Mouse (Mus musculus) MN1 (cell line): ENCODE measurements around the gene Fam20a.
A peak's percentile ranks its signal among the peaks of the same experiment; 100 is the strongest.

Experiments
- DNase-seq: peaks from one replicate; pipeline ENCODE4 v3.0.0-alpha.2; 2016; ENCODE audit warnings: low spot score

Fam20a gene

DNA sequence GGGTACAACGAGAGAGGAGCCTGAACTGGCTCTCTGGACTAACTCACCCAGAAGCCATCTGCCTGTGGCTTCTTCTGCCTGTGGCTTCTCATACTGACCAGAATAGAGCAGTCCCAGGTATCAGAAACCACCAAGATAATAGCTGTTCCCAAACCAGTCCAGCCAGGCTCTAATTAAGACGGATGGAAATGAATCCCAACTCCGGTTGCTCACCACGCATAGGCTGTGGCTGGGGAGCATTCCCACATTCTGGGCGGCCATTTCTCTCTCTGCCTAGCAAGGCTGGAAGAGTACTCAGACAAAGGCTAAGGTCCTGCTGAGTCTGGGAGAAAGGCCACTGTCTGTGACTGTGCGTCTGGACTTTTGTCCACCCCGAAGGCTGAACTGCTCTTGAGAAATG lies 5.1 kb downstream of the Fam20a start:
- DNase-seq, result no peak

DNA sequence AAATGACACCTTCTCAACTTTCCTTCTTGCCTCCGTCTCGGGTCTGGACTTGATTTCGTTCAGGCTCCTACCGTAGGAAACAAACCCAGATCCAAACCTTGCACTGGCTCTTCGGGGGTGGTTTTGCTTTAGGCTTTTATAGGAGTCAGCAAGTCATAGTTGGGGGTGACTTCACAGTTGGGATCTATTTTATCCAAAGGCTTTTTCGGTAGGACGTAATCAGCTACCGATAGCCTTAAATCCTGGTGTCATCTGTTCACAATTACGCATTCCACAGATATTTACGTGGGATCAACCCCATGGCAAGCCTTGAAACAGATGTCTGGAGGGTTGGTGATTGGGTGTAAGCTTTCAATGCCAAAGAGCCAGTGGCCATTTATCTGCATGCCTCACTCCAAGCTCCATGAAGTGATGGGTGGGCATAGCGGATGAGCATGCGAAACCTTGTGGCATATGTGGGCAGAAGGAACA lies 6.7 kb downstream of the Fam20a start:
- no peak for DNase-seq

DNA sequence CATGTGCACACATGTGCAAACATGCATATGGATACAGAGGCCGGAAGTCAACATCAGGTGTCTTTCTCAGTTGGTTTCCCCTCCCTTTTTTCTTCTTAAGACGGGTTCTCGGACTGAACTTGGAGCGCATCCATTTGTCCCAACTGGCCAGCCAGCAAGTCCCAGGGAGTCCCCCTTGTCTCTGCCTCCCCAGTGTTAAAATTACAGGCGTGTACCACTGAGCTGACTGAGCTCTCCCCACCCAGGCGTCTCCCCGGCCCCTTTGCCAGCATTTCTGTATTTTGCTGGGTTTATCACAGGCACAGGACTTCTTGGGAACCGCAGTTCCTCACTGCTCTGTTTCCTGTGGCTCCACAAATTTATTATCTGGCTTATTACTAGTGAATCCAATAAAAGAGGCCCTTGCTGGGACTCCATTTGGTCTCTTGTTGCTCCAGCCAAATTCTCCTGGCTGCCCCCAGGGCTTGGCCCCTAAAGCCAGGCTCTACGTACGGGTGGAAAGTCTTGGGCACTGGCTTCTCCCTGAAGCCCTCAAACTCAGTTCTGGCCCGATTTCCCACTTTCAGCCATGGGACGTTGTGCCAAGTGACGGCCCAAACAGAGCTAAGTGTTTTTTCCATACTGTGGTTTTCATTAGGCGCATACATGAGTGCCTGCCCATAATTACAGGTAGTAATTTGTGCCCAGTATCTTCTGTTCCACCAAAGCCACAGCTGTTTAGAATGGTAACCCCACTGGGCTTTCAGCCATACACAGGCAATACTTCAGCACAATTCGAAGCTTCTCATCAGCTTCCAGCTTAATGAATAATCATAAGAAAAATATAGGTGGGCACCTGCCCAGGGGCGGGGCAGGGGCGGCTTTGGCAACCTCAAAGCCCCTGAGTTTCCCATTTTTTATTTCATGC lies 7.5 kb downstream of the Fam20a start:
- no peak for DNase-seq

DNA sequence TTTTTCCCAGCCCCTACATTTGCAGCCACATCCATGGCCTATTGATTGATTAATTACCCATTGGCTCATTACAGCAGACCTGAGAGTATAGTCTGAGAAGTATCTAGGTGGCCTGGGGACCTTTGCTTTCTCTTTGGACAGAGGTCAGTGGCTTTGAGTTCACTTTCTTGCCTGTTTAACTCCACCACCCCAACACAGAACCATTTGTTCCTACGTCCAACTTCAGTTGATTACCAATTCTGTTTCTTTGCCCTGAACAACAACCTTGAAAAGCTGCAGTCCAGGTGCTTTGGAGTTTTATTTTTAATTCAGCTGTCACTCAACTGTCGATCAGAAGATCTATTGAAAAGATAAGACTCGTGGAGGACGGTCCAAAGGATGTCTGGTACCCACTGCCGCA lies 12.6 kb downstream of the Fam20a start:
- DNase-seq, result no peak

DNA sequence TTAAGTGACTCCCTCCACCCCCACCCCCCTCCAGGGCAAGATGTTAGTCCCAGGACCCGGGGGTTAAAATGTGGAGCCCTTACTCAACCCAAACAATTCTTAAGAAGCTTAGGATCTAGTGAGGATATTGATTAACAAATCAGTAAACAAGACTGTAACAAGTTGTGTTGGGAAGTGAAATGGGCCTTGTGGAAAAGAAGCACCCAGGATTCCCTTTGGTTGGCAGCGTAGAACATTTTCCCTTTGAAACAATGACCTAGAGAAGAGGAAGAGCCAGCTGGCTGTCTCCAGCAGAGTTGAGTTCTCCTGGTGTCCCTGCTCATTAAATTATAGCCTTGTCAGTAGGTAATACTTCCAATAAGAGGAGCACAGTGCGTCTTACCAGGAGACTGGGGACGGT lies 13.3 kb downstream of the Fam20a start:
- DNase-seq, result no peak

DNA sequence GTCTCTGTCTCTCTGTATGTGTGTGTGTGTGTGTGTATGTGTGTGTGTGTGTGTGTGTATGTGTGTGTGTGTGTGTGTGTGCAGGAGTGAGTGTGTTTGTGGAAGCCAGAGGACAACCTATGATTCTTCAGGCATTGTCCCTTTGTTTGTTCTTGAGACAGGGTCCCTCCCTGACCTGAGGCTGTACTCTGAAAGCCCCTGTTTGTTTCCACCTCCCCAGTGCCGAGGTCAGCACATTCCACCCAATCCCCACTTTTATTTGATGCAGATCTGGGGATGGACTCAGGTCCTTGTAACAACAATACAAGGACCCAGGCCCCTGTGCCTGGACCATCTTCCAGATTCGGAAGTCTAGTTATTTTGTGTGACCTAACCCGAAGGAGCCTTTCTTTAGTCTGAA lies 14.6 kb downstream of the Fam20a start:
- DNase-seq, result no peak

DNA sequence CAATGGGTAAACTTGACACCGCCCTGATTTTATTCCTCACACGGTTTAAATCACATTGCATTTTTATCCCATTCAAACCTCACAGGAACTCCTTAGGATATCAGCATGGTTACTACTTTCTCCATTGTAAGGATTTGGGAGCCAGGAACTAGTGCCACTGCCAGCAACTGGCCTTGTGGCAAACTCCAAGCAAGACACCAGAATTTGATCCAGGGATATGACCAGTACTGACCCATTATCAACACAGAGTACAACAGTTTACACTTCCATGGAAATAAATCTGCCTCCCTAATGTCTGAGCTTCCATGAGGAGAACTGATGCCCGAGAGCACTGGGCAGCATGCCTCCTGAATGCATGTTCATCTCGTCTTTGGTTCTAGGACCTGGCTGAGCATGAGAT lies 15.5 kb downstream of the Fam20a start:
- no peak for DNase-seq

DNA sequence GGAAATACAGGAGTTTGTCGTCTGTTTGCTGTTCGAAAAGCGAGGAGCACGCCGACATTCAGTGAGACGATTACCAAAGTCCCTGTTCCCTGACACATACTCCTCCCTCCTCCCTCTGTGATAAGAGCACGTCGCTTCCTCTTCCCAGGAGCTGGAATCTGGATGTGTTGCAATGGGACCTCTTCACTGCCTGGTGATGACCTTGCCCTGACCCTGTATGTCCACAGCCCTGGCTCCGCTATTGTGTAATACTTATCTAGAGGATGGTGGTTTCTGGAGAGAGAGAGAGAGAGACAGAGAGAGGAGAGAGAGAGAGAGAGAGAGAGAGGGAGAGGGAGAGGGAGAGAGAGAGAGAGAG lies 16.0 kb downstream of the Fam20a start:
- no peak for DNase-seq

DNA sequence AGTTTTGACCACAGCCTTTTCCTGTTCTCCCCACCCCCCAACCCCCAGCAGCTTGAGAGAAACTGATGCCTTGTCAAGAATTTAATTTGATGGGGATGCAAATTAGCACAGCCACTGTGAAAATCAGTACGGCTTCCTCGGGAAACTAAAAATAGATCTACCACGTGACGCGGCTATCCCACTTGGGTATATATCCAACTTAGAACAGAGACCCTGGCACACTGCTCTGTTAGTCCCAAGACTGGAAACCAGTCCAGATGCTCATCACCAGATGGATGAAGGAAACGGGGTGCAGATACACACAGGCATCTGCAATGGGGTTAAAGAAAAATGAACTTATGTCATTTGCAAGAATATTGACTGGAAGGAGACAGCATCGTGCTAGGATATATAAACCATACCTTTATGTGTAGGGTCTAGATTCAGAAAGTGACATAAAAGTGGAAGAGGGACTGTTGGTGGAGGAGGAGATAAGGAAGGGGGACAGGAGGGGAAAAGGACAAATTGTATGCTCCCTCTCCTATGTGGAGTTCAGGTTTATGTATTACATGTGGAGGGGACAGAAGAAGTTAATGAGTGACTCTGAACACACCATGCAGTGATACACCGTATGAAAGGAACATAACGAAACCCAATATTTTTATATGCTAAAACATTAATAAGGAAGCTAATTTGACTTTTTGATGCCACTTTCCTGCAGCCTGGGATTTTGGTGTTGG lies 16.6 kb downstream of the Fam20a start:
- no peak for DNase-seq

DNA sequence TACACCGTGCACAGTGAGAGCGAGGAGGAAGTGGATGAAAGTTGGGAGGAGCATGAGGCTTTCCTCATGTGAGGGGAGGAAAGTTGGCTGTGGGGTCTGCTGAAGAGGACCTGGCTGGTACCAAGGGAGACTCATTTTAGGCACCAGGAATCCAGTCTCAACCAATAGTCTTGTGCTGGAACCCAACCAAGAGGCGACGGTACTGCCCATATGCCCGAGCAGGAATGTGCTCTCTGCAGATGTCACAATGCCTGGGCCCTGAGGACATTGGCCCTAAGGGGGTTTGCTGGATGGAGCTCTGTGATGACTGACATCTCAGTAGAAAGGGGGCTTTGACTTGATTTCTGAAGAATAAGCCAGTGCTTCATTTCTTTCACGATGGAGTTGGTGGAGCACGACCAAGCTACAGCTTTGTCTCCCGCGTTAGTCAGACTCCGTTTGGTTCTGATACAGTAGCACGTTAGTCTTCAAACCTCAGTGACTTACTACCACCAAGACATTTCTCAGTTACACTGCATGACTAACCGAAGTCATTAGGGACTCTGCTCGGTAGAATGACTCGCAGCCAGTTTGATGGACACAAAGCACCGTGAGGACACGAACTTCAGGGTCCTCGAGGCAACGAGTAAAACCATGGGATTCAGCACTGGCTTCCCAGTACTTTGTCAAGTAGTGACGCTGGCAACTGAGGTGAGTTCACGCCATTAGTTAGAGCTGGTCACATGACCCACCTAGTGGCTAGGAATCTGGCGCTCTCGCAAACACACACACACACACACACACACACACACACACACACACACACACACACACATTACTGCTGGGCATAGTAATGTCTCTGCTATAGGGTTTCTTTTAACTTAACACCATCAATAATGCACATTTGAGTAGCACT lies 17.5 kb downstream of the Fam20a start:
- no peak for DNase-seq

DNA sequence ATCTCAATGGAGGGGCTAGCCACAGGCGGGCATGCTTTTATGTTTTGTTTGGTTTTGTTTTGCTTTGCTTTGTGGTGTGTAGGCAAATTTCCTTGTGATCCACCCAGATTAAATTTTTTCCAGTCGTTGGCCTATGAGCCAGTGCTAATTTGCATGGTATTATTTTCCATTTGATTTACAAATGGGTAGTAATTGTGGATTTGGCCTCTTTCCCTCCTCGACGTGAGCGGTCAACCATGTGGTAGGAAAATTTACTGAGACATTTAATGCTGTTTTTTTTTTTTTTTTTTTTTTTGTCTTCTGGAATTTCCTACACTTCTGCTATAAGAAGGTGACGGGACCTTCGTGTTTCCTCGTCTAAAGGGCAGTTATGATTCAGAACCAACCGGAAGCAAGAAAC lies 18.2 kb downstream of the Fam20a start:
- DNase-seq, result no peak

DNA sequence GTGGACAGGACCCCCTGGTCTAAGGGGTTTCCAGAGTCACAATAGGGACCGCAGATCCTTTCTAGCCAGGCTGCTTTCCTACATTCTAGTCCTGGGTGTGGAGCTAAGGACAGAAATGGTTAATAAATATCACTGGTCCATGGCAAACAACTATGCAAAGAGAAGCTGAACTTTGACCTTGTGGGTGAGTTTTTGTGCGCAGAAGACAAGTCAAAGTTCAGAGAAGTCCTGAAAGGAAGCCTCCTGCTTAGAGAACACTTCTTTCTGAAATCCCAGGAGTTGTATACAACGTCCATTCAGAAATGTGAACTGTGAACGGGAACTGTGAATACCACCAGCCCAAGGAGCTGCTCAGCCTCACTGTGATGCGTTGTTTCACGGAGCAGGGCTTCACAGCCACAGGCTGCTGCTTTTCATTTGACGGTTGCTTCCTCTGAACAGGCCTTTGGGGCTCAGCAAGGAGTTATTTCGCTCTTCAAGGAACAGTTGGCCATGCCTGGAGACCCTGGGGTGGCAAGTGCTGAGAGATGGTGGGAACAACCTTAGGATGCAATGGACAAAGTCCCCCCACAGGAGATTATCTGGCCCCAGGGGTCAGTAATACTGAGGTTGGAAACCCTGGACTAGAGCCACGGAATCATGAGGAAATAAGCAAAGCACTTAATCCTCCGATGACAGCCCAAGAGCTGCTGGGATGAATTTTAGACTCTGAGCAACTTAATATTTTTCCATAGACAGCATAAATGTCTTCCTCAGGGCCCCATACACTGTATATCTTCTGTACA lies 19.9 kb downstream of the Fam20a start:
- DNase-seq, result no peak

DNA sequence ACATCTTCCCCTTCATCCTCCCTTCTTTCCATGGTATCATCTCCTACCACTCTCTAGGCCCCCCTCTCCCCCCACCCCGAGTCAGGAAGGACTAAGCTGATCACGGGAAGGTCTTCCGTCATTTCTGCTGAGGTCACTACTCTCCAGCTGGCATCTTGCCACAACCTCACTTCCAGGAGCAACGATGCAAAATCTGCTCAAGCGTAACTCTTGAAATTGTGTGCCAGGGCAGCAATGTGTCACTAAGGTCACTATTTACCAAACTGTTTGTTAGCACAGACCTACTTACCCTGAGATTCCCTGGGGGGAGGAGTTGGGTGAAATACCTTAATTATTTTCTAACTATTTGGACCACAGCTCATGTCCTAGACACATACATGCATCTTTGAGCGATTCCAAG lies 21.3 kb downstream of the Fam20a start:
- DNase-seq, result peak; percentile 36

DNA sequence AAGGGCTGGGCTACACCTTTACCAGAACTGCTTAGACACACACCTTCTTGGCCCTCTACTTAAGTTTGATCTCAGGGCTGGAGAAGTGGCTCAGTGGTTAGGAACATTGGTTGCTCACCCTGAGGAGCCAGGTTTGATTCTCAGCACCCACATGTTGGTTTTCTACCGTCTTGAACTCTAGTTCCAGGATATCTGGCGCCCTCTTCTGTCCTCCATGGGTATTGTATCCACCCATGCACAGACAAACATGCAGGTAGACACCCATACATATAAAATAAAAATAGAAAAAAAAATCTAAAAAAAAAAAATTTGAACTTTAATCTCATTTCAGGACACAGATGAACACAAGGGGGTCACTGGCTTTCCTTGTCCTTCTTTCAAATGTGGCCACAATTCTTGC lies 22.3 kb downstream of the Fam20a start:
- no peak for DNase-seq

DNA sequence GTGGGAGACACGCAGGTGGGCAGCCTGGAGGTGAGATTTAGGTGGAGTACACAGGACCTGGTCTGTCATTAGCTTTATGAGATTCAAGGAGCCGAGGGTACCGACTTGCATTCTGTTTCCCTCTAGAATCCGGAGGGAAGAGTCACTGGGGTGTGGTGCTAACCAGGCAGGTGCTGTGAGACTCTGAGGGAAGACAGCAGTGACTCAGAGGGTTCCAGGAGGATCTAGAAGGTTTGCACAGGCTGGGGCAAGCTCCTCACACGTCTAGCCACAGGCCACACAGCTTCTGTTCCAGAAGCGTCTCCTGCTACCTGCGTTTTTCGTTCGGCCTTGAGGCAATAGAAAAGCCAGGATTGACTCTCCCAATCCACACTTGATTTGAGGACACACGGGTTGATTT lies 23.3 kb downstream of the Fam20a start:
- no peak for DNase-seq

DNA sequence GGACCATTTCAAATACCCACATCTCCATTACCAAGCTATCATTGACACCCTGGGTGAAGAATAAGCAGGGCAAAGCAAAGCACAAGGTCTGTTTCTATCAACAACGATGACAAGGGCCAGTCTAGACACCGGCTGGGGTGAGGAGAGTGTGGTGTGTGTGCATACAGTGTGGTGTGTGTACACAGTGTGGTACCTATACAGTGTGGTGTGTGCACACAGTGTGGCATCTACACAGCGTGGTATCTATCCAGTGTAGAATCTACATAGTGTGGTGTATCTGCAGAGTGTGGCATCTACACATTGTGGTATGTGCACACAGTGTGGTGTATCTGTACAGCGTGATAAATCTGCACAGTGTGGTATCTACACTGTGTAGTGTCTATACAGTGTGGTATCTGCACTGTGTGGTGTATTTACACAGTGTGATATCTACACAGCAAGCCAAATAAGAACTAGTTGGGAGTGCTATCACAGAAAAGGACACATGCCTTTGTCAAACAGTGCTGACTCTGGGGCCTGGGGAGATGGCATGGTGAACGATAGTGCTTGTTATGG lies 24.9 kb downstream of the Fam20a start:
- DNase-seq, result no peak

DNA sequence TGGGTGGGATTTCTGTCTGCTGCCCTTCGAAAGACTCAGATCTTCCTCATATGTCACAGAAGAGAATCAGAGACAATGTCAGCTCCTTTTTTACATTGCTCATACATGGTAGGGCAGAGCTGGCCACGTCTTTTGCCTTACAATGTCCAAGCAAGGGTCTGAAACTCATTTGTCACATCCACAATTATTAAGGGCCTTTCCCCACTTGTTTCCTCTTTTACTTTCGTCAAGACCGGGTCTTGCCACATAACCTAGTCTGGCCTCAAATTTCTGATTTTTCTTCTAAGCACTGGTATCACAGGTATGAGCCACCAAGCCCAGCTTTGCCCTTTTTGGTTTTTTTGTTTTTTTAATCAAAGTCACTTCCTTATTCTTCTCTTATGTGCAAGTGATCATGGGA lies 25.6 kb downstream of the Fam20a start:
- no peak for DNase-seq

DNA sequence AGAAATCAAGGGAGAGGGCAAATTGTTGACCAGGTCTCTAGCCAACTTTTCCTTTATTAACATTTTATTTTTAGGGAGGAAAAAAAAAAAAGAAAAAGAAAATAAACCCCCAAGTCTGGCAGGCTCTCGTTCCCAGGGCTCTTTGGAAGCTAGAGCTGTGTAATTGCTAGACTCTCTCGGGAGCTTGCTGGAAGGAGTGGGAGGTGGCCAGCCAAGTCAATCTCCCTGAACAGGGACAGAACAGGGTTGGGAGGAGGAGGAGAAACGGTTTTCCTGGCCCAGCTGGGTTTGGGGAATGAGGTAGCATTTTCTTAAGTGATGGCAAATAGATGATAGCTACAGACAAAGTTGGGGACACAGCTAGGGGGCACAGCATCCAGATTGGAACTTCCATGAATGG lies 29.3 kb downstream of the Fam20a start:
- DNase-seq, result no peak

DNA sequence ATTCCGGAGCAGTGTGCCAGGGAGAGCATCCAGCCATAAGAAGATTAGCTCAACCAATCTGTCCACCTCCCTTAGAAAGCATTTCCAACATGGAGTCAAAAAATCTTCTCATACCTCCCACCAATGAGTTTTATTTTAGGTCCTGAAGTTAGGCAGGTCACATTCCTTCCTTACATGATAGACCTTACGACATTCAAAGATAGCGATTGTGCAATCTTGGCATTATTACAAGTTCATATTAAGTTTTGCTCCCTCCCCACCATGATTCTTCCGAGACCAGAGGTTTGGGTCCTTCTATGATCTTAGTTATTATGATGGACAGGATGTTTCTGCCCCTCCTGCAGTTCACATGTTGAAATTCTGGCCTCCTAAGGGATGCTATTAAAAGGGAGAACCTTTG lies 32.5 kb downstream of the Fam20a start:
- DNase-seq, result no peak

DNA sequence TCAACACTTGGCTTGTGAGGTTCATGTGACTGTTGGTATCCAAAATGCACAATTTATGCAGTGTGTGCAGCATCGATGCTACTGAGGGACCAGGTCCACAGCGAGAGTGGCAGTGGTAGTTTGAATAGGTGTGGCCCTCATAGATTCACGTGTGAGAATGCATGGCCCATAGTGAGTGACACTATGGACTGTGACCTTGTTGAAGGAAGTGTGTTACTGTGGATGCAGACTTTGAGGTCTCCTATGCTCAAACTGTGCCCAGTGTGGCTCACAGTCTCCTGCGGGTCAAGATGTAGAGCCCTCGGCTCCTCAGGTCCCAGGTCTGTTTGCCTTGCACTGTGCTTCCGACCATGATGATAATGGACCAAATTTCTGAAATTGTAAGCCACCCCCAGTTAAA lies 39.9 kb downstream of the Fam20a start:
- DNase-seq, result no peak

DNA sequence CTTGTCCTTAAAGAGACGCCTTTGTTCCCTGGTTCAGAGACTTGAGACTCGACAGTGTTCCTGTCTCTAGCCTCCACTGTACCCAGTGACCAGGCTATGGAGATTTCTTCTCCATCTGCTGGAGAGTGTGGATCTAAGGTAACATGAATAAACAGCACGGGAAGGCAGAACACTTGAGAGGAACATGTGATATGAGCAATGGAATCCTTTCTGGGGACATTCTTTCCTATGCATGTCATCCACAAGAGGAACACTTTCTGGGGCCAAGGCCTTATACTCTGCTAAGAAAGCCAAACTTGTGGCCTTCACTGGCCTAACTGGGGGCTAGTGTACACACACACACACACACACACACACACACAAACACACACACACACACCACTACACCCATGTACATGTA lies 40.5 kb downstream of the Fam20a start:
- DNase-seq, result no peak
